Mouse (Mus musculus): ENCODE data around the gene Fam20a. TPM values are rescaled to one million over a fixed set of nuclear protein-coding genes. Genes with fewer than 3 reads are reported as not detected.
"Not testable (repeated sequence)": the region's sequence is repeated elsewhere in the genome, so short reads cannot be mapped to it uniquely, and the experiment has no call there.

The Fam20a gene
- total and polyA plus RNA-seq, 2 experiments = 6.9 to 30.6 TPM

- H3K4me1 ChIP-seq (ENCODE audit: control insufficient read depth, insufficient read depth, low read length) = no peaks in the 10 kb centered on the region
- peaks cover 3% of the 10 kb centered on the region; the same call in 1 of the 2 replicates for H3K79me2 ChIP-seq (ENCODE audit: control insufficient read depth, insufficient read depth, low read length)
- no peak overlapping the region for H3K27ac ChIP-seq (replicated peaks; ENCODE audit: insufficient read depth, low read depth, low read length)
- H3K9ac ChIP-seq (ENCODE audit: low read depth, low read length) = no peak overlapping the region
- H3K27me3 ChIP-seq (ENCODE audit: control insufficient read depth, insufficient read depth, low read length) = no peaks in the 10 kb centered on the region
- 80% methylated on average over 19 of the region's 19 CpGs for WGBS
- no peak overlapping the region for H3K4me3 ChIP-seq (ENCODE audit: insufficient read depth, low read depth, low read length)
- H3K36me3 ChIP-seq (ENCODE audit: control insufficient read depth, insufficient read depth, low read length) = peaks cover 63% of the 10 kb centered on the region
- no peak for DNase-seq (ENCODE audit: extremely low read depth, low read depth, low spot score)
- TF ChIP-seq POLR2A (IDR thresholded peaks at IDR 0.05; ENCODE audit: extremely low read depth, insufficient read depth, low read length) (no peak), CTCF (IDR thresholded peaks at IDR 0.05; ENCODE audit: low read depth, low read length) (no peak)
These were observed 54.7 kb downstream of the Fam20a start for GRCm38 (mm10) chr11:109667371-109667770.

- peaks cover 3% of the 10 kb centered on the region; the same call in 1 of the 2 replicates for H3K79me2 ChIP-seq (ENCODE audit: control insufficient read depth, insufficient read depth, low read length)
- no peak overlapping the region for H3K4me3 ChIP-seq (ENCODE audit: insufficient read depth, low read depth, low read length)
- WGBS = 92% methylated on average over 13 of the region's 13 CpGs
- H3K27me3 ChIP-seq (ENCODE audit: control insufficient read depth, insufficient read depth, low read length) = no peaks in the 10 kb centered on the region
- H3K4me1 ChIP-seq (ENCODE audit: control insufficient read depth, insufficient read depth, low read length) = no peaks in the 10 kb centered on the region
- TF ChIP-seq POLR2A (IDR thresholded peaks at IDR 0.05; ENCODE audit: extremely low read depth, insufficient read depth, low read length) (no peak), CTCF (IDR thresholded peaks at IDR 0.05; ENCODE audit: low read depth, low read length) (no peak)
- no peak for DNase-seq (ENCODE audit: extremely low read depth, low read depth, low spot score)
- no peak overlapping the region for H3K27ac ChIP-seq (replicated peaks; ENCODE audit: insufficient read depth, low read depth, low read length)
- H3K9ac ChIP-seq (ENCODE audit: low read depth, low read length) = no peak overlapping the region
- peaks cover 66% of the 10 kb centered on the region for H3K36me3 ChIP-seq (ENCODE audit: control insufficient read depth, insufficient read depth, low read length)
These were observed 55.7 kb downstream of the Fam20a start for GRCm38 (mm10) chr11:109666411-109666810.

- 83% methylated on average over 6 of the region's 6 CpGs for WGBS
- Histone ChIP-seq H3K9ac (ENCODE audit: low read depth, low read length) (no peak overlapping the region), H3K36me3 (ENCODE audit: control insufficient read depth, insufficient read depth, low read length) (peaks cover 74% of the 10 kb centered on the region), H3K27ac (replicated peaks; ENCODE audit: insufficient read depth, low read depth, low read length) (no peak overlapping the region), H3K27me3 (ENCODE audit: control insufficient read depth, insufficient read depth, low read length) (no peaks in the 10 kb centered on the region), H3K4me3 (ENCODE audit: insufficient read depth, low read depth, low read length) (no peak overlapping the region), H3K4me1 (ENCODE audit: control insufficient read depth, insufficient read depth, low read length) (no peaks in the 10 kb centered on the region), H3K79me2 (ENCODE audit: control insufficient read depth, insufficient read depth, low read length) (peaks cover 3% of the 10 kb centered on the region; the same call in 1 of the 2 replicates)
- DNase-seq (ENCODE audit: extremely low read depth, low read depth, low spot score) = no peak
- TF ChIP-seq CTCF (IDR thresholded peaks at IDR 0.05; ENCODE audit: low read depth, low read length) = no peak
- TF ChIP-seq POLR2A (IDR thresholded peaks at IDR 0.05; ENCODE audit: extremely low read depth, insufficient read depth, low read length) = no peak
These were observed 56.7 kb downstream of the Fam20a start for GRCm38 (mm10) chr11:109665424-109665823.

DNA sequence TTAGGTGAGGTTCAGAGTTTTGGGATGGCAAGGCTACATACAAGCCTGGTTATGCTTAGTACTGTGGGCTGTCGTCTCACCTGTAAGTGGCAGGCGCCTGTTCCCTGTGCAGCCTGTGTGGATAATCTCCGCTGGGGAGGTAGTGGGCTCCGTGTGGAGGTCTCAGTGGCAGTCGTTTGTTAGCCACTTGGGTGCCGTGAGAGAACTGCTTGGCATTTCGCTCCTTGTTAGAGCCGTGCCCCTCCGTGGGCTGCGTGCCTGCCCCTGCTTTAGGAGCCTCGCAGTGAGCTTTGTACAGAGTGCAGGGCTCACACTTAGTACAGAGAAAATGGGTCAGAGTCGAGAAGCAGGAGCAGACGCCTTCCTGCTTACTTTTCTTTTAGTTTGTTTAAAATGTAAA lies 57.8 kb downstream of the Fam20a start:
- Histone ChIP-seq H3K79me2 (ENCODE audit: control insufficient read depth, insufficient read depth, low read length) (peaks cover 5% of the 10 kb centered on the region; the same call in 1 of the 2 replicates), H3K36me3 (ENCODE audit: control insufficient read depth, insufficient read depth, low read length) (peaks cover 84% of the 10 kb centered on the region), H3K4me1 (ENCODE audit: control insufficient read depth, insufficient read depth, low read length) (no peaks in the 10 kb centered on the region), H3K27ac (replicated peaks; ENCODE audit: insufficient read depth, low read depth, low read length) (no peak overlapping the region), H3K4me3 (ENCODE audit: insufficient read depth, low read depth, low read length) (no peak overlapping the region), H3K27me3 (ENCODE audit: control insufficient read depth, insufficient read depth, low read length) (no peaks in the 10 kb centered on the region), H3K9ac (ENCODE audit: low read depth, low read length) (no peak overlapping the region)
- DNase-seq (ENCODE audit: extremely low read depth, low read depth, low spot score) = no peak
- 65% methylated on average over 13 of the region's 13 CpGs for WGBS
- TF ChIP-seq CTCF (IDR thresholded peaks at IDR 0.05; ENCODE audit: low read depth, low read length) (no peak), POLR2A (IDR thresholded peaks at IDR 0.05; ENCODE audit: extremely low read depth, insufficient read depth, low read length) (no peak)

DNA sequence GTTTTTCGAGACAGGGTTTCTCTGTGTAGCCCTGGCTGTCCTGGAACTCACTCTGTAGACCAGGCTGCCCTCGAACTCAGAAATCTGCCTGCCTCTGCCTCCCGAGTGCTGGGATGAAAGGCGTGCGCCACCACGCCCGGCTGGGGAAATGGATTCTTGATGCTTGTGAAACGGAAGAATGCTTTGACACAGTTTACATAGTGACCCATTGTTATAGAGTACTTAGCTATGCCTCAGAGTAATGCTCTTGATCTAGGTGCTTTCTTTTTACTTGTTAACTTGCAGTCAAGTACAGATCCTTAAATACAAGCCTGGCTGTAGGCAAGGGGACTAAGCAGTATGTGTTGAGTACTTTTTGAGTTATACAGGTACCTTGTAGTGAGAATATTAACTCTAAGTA lies 61.6 kb downstream of the Fam20a start:
- WGBS = 89% methylated on average over 8 of the region's 8 CpGs
- DNase-seq (ENCODE audit: extremely low read depth, low read depth, low spot score); H3K9ac ChIP-seq (ENCODE audit: low read depth, low read length): not testable (repeated sequence)

GRCm38 (mm10) chr11:109656232-109656631 lies 65.8 kb downstream of the Fam20a start:
- Histone ChIP-seq H3K9ac (ENCODE audit: low read depth, low read length) (no peak overlapping the region), H3K27me3 (ENCODE audit: control insufficient read depth, insufficient read depth, low read length) (no peaks in the 10 kb centered on the region), H3K4me3 (ENCODE audit: insufficient read depth, low read depth, low read length) (no peak overlapping the region), H3K36me3 (ENCODE audit: control insufficient read depth, insufficient read depth, low read length) (peaks cover 49% of the 10 kb centered on the region), H3K79me2 (ENCODE audit: control insufficient read depth, insufficient read depth, low read length) (peaks cover 29% of the 10 kb centered on the region), H3K27ac (replicated peaks; ENCODE audit: insufficient read depth, low read depth, low read length) (no peak overlapping the region), H3K4me1 (ENCODE audit: control insufficient read depth, insufficient read depth, low read length) (peaks cover 19% of the 10 kb centered on the region)
- 85% methylated on average over 7 of the region's 7 CpGs for WGBS
- no peak for DNase-seq (ENCODE audit: extremely low read depth, low read depth, low spot score)
- TF ChIP-seq CTCF (IDR thresholded peaks at IDR 0.05; ENCODE audit: low read depth, low read length) (no peak), POLR2A (IDR thresholded peaks at IDR 0.05; ENCODE audit: extremely low read depth, insufficient read depth, low read length) (no peak)

More for the DNA sequence above, 61.6 kb downstream of the Fam20a start:
- H3K27me3 ChIP-seq (ENCODE audit: control insufficient read depth, insufficient read depth, low read length); H3K4me1 ChIP-seq (ENCODE audit: control insufficient read depth, insufficient read depth, low read length); H3K4me3 ChIP-seq (ENCODE audit: insufficient read depth, low read depth, low read length); H3K27ac ChIP-seq (replicated peaks; ENCODE audit: insufficient read depth, low read depth, low read length): not testable (repeated sequence)
- Histone ChIP-seq H3K79me2 (ENCODE audit: control insufficient read depth, insufficient read depth, low read length) (peaks cover 14% of the 10 kb centered on the region; the same call in 1 of the 2 replicates), H3K36me3 (ENCODE audit: control insufficient read depth, insufficient read depth, low read length) (peaks cover 70% of the 10 kb centered on the region)

Data from liver, adult 2 months (tissue).